Mouse (Mus musculus) forebrain, embryonic 16.5 days (tissue): ENCODE measurements around the gene Med31. TPM values are rescaled to one million over a fixed set of nuclear protein-coding genes. Genes with fewer than 3 reads are reported as not detected.
A peak's percentile ranks its signal among the peaks of the same experiment; 100 is the strongest.

Experiments
- ATAC-seq: fragments of 200-750 bp; cut with Nextera tagmentation; 2 replicates; pipeline ENCODE4 v1.8.0; 2017; ENCODE audit warnings: mild to moderate bottlenecking, moderate library complexity
- H3K27ac ChIP-seq: fragments of 300-500 bp; sonication (generic); 2 replicates; pipeline ENCODE4 v1.5.1; 2014; ENCODE audit warnings: low read length, control low read depth
- H3K27me3 ChIP-seq: fragments of 300-500 bp; sonication (generic); replicated peaks from 2 replicates; pipeline ENCODE4 v1.6.1; 2014; ENCODE audit warnings: low read length; ENCODE audit not compliant: control insufficient read depth, insufficient read depth
- H3K36me3 ChIP-seq: fragments of 300-500 bp; sonication (generic); 2 replicates; pipeline ENCODE4 v1.6.1; 2014; ENCODE audit not compliant: control insufficient read depth, insufficient read depth
- H3K4me1 ChIP-seq: fragments of 300-500 bp; sonication (generic); replicated peaks from 2 replicates; pipeline ENCODE4 v1.6.1; 2014; ENCODE audit warnings: low read length; ENCODE audit not compliant: control insufficient read depth, insufficient read depth
- H3K4me2 ChIP-seq: fragments of 300-500 bp; sonication (generic); 2 replicates; pipeline ENCODE4 v1.6.1; 2014; ENCODE audit warnings: mild to moderate bottlenecking, low read length, control low read depth
- H3K4me3 ChIP-seq: fragments of 300-500 bp; sonication (generic); replicated peaks from 2 replicates; pipeline ENCODE4 v1.5.1; 2014; ENCODE audit warnings: mild to moderate bottlenecking, low read length, control low read depth
- H3K9ac ChIP-seq: fragments of 300-500 bp; sonication (generic); replicated peaks from 2 replicates; pipeline ENCODE4 v1.6.1; 2014; ENCODE audit warnings: low read depth, low read length, control low read depth
- H3K9me3 ChIP-seq: fragments of 300-500 bp; sonication (generic); 2 replicates; pipeline ENCODE4 v1.6.1; 2016; ENCODE audit warnings: low read length; ENCODE audit not compliant: control insufficient read depth
- WGBS: fragments of 180-500 bp; shearing (Covaris S2); extraction: QIAGEN DNeasy Blood & Tissue Kit; methylation state at CpG from one replicate; pipeline ENCODE4 v1.1.7; 2014; 5-methylcytosine and 5-hydroxymethylcytosine counted together
- polyA plus RNA-seq: library from polyadenylated mRNA; unstranded; fragments of >200 nt; fragmentation: Nextera tagmentation; extraction: Ambion mirVana; gene quantifications from 2 replicates; pipeline ENCODE4 v1.2.1, GENCODE M21; 2015

The Med31 gene
- polyA plus RNA-seq = 61.1 and 67.8 TPM in 2 replicates

DNA sequence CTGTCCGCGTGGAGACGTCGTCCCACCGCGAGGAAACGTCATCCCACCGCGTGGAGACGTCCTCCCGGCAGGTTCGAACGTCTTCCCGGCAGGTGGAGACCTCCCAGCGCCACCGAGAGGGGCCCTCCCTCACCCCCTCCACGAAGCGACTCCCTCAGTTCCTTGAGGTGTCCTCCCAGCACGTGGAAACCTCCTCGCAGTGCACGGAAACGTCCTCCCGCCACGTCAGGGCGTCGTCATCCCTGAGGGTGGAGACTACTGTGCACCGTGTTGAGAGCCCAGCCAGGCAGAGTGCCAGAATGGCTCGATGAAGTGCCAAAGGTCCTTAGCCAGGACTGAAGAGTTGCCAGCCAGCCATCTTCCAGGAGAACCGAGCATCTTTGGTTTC lies at the start of gene Med31:
Gene Med31 (minus strand): TSS at position 183 of the 388 bp plus-strand sequence.
- ATAC-seq = peak; percentile 83
- Histone ChIP-seq H3K9ac (peak within 1 kb of the TSS; percentile 73), H3K4me1 (peaks cover 16% of the 10 kb centered on the region), H3K4me2 (peak within 1 kb of the TSS; percentile 91), H3K27me3 (no peaks in the 10 kb centered on the region), H3K9me3 (no peaks in the 10 kb centered on the region), H3K4me3 (peak within 1 kb of the TSS; percentile 47), H3K27ac (peak within 1 kb of the TSS; percentile 85), H3K36me3 (peaks cover 13% of the 10 kb centered on the region)
- under 1% methylated on average over 29 of the region's 29 CpGs for WGBS

DNA sequence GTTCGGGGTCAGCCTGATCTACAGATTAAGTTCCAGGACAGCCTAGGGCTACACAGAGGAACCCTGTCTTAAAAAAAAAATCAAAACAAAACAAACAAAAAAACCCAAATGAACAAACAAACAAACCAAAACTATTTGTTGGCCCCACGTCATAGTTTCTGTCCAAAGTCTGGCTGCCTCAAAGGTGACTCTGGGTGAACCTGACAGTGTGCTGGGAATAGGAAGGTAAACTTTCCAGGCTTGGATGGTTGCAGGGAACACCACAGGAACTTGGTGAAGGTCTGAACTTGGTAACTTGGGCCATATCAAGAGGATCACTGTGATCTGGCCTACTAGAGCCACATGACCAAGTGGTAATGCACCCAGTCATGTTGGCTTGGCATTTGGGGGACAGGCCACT lies 41.0 kb upstream of the Med31 start:
- no peaks in the 10 kb centered on the region for H3K27me3 ChIP-seq
- no peak overlapping the region for H3K27ac ChIP-seq
- no peak overlapping the region for H3K4me3 ChIP-seq
- WGBS = 87% methylated on average over 2 of the region's 2 CpGs
- H3K4me1 ChIP-seq = no peaks in the 10 kb centered on the region
- no peaks in the 10 kb centered on the region for H3K9me3 ChIP-seq
- no peaks in the 10 kb centered on the region for H3K36me3 ChIP-seq
- H3K9ac ChIP-seq = no peak overlapping the region
- ATAC-seq = no peak
- no peak overlapping the region for H3K4me2 ChIP-seq

DNA sequence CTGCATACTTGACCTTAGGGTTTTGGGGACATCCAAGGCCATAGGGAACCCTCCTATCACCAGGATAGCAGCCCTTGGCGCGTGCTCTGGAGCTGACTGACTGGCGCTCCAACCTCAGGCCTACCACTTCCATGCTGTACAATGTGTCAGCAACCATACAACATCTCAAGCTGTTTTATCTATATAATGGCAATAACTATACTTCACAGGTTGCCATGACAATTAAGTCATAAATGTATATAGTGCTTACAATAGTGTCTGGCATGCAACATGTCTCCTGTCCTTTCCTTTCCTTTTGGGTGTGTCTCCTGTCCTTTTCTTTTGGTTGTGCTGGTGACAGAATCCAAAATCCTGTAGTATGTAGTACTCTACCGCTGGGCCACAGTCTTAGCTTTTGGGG lies 40.2 kb upstream of the Med31 start:
- Histone ChIP-seq H3K4me2 (no peak overlapping the region), H3K36me3 (no peaks in the 10 kb centered on the region), H3K27me3 (no peaks in the 10 kb centered on the region), H3K4me3 (no peak overlapping the region), H3K9me3 (no peaks in the 10 kb centered on the region), H3K27ac (no peak overlapping the region), H3K4me1 (no peaks in the 10 kb centered on the region), H3K9ac (no peak overlapping the region)
- WGBS = 98% methylated on average over 4 of the region's 4 CpGs
- no peak for ATAC-seq

DNA sequence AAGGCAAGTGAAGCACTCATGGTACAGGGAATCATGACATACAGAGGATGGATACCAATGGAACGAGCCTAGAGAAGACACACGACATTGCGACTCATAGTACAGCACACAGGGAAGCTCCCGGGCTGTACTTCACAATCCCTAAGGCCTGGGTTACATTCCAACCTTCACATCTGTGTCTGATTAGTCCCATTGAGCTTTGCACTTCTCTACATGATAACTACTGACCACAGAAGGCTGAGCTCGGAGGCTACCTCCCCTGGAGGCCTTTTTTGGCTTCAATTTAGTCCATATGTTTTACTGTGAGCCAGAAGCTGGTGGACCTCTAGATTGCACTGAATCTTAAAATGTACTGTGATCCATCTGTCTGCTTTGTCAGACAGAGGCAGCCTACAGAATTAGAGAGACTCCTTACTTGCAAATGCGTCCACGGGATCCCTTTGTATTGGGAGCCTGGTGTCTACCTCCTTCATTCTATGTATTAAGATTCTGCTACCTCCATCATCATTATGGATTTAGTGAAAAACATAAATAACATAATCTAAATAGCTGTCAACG lies 29.9 kb upstream of the Med31 start:
- WGBS = 82% methylated on average over 8 of the region's 8 CpGs
- no peaks in the 10 kb centered on the region for H3K36me3 ChIP-seq
- no peaks in the 10 kb centered on the region for H3K4me1 ChIP-seq
- H3K4me2 ChIP-seq = no peak overlapping the region
- H3K9ac ChIP-seq = no peak overlapping the region
- no peak overlapping the region for H3K4me3 ChIP-seq
- no peak overlapping the region for H3K27ac ChIP-seq
- no peak for ATAC-seq
- H3K27me3 ChIP-seq = no peaks in the 10 kb centered on the region
- no peaks in the 10 kb centered on the region for H3K9me3 ChIP-seq

DNA sequence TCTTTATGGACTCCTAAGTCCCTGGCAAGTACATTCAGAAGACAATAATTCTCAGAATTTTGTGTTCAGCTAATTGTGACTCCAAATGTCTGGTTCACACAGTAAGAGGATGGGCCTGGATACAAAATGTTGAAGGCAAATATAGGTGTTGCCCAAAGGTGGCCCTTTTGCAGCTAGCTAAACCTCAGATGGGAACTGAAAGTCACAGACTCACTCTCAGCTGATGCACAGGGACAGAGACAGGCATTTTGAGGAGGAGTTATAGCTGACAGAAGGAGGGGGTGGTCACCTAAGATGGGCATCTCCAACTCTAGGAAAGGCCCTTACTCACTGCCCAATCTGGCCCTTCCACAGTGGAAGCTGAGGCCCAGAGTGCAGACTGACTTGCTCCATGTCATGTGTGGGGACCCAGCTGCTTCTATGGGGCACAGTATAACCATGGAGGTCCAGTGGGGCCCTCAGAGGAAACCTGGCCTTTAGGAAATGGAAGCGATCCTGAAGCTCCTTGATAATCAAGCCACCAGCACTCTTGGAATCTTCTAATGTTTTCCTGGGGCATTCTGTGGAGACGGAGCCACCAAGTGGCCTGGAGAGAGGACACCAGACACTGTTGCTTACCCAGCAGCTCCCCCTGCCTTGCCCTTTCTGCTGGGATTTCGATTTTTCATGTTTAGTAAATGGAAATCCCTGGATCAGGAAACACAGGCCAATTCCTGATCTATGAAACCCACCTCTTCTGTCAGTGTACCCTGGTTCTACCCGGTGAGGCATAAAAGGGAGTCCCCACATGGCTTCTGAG lies 24.9 kb upstream of the Med31 start:
- no peaks in the 10 kb centered on the region for H3K4me1 ChIP-seq
- no peak overlapping the region for H3K9ac ChIP-seq
- no peaks in the 10 kb centered on the region for H3K9me3 ChIP-seq
- no peaks in the 10 kb centered on the region for H3K36me3 ChIP-seq
- 70% methylated on average over 4 of the region's 4 CpGs for WGBS
- H3K27ac ChIP-seq = no peak overlapping the region
- no peak overlapping the region for H3K4me2 ChIP-seq
- H3K4me3 ChIP-seq = no peak overlapping the region
- H3K27me3 ChIP-seq = no peaks in the 10 kb centered on the region
- ATAC-seq = no peak

DNA sequence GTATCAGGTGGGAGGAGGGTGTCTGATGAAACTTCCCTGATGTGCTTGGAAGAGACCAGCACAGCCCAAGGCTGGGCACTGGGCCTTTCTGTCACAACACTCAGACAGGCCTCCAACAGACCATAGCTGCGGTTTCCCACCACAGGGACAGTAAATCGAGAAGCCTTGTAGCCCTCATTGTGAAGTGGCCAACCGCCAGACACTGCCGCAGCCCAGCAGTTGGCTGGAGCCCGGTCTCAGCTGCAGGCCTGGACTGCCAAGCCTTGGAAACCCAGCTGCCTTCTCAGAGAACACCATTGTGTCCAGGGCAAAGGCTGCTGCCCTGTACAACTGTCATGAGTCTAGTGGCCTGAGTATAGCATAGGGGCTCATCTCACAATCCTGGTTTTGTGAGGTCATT lies 18.6 kb upstream of the Med31 start:
- Histone ChIP-seq H3K9me3 (no peaks in the 10 kb centered on the region), H3K27me3 (no peaks in the 10 kb centered on the region), H3K9ac (no peak overlapping the region), H3K4me1 (no peaks in the 10 kb centered on the region), H3K27ac (no peak overlapping the region), H3K36me3 (no peaks in the 10 kb centered on the region), H3K4me2 (no peak overlapping the region), H3K4me3 (no peak overlapping the region)
- 72% methylated on average over 5 of the region's 5 CpGs for WGBS
- no peak for ATAC-seq

DNA sequence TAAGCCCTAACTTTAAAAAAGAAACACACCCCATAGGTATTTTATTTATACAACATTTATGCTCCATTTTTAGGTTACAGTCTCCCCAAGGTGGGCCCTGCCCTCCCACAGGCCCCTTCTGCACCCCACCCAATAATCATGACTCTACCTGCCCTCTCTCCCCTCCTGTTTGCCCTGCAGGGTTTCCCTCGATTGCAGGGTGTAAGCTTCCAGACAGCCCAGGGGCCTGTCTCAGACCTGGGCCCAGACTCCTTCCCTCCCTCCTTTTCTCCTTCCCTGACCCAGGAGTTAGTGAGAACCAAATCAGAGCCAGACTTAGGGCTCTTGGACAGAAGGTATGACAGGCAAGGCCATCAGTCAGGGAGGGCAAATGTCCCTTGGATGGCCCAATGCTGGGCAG lies 17.6 kb upstream of the Med31 start:
- Histone ChIP-seq H3K27me3 (no peaks in the 10 kb centered on the region), H3K4me1 (no peaks in the 10 kb centered on the region), H3K4me3 (no peak overlapping the region), H3K27ac (no peak overlapping the region), H3K36me3 (no peaks in the 10 kb centered on the region), H3K4me2 (no peak overlapping the region), H3K9ac (no peak overlapping the region), H3K9me3 (no peaks in the 10 kb centered on the region)
- no peak for ATAC-seq
- 70% methylated on average over 1 of the region's 1 CpGs for WGBS

DNA sequence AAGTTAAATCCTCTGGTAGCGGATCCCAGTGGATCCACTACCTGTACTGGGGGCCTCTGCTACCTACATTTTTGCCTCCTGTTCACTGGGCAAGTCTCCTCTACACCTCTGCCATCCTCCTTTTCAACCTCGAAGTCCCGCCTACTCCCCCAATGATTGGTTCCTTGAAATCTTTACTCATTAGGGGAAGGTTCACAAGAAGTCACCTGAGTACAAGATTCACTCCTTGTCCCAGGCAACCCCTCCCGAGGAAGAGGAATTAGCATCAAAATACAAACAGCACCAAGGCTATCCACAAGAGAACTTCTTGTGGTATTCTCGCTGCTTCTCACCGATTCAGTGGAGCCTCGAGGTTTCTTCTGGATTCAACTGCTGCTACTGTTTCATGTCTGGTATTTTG lies 16.7 kb upstream of the Med31 start:
- Histone ChIP-seq H3K4me3 (no peak overlapping the region), H3K4me1 (no peaks in the 10 kb centered on the region), H3K9me3 (no peaks in the 10 kb centered on the region), H3K9ac (no peak overlapping the region), H3K27ac (no peak overlapping the region), H3K36me3 (no peaks in the 10 kb centered on the region), H3K27me3 (no peaks in the 10 kb centered on the region), H3K4me2 (no peak overlapping the region)
- no peak for ATAC-seq
- 83% methylated on average over 7 of the region's 7 CpGs for WGBS

DNA sequence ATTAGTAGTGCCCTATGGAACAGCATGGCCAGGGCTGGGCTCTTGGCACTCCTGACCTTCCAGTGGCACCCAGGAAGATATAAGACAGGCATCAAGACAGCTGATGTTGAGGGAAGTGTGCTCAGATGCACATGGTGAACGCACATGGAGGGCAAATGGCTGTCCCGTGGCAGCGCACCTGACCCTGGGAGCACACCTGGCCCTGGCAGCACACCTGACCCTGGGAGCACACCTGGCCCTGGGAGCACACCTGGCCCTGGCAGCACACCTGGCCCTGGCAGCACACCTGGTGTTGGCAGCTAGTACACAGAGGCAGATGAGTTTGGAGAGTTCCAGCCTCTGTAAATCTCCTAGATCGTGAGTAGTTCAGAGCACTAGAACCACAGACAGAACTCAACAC lies 13.1 kb upstream of the Med31 start:
- 92% methylated on average over 4 of the region's 4 CpGs for WGBS
- peaks cover 8% of the 10 kb centered on the region for H3K4me1 ChIP-seq
- no peaks in the 10 kb centered on the region for H3K27me3 ChIP-seq
- H3K4me2 ChIP-seq = no peak overlapping the region
- ATAC-seq = no peak
- H3K9ac ChIP-seq = no peak overlapping the region
- H3K9me3 ChIP-seq = no peaks in the 10 kb centered on the region
- no peak overlapping the region for H3K4me3 ChIP-seq
- H3K36me3 ChIP-seq = no peaks in the 10 kb centered on the region
- H3K27ac ChIP-seq = no peak overlapping the region
